Mouse (Mus musculus) myocyte (in vitro differentiated cells): ENCODE data around the gene Enpp7. TPM values are rescaled to one million over a fixed set of nuclear protein-coding genes. Genes with fewer than 3 reads are reported as not detected.

ENCODE experiments used
- H3K27me3 ChIP-seq: one replicate; pipeline ENCODE4 v1.6.1; 2011; ENCODE audit not compliant: control insufficient read depth, insufficient read depth, insufficient read length
- H3K36me3 ChIP-seq: one replicate; pipeline ENCODE4 v1.6.1; 2011; ENCODE audit not compliant: control insufficient read depth, insufficient read depth
- H3K4me2 ChIP-seq: one replicate; pipeline ENCODE4 v1.6.1; 2011; ENCODE audit warnings: low read depth, control low read depth
- H3K4me3 ChIP-seq: one replicate; pipeline ENCODE4 v1.5.1; 2011; ENCODE audit warnings: mild to moderate bottlenecking, control low read depth, moderate library complexity
- H3K79me2 ChIP-seq: one replicate; pipeline ENCODE4 v1.6.1; 2011; ENCODE audit not compliant: control insufficient read depth, insufficient read depth
- H3ac ChIP-seq: one replicate; pipeline ENCODE4 v1.6.1; 2011; ENCODE audit not compliant: control insufficient read depth, insufficient read length
- CEBPB ChIP-seq: IDR thresholded peaks from 2 replicates; pipeline ENCODE4 v1.6.1; 2011; ENCODE audit warnings: mild to moderate bottlenecking, moderate library complexity; ENCODE audit not compliant: poor library complexity, insufficient read depth, severe bottlenecking
- E2F4 ChIP-seq: IDR thresholded peaks from one replicate; pipeline ENCODE4 v1.6.1; 2011; ENCODE audit warnings: mild to moderate bottlenecking, control low read depth, moderate library complexity; ENCODE audit not compliant: insufficient read depth
- MAX ChIP-seq: IDR thresholded peaks from one replicate; pipeline ENCODE4 v1.6.1; 2011; ENCODE audit warnings: low read depth, mild to moderate bottlenecking, control low read depth
- MYOD1 ChIP-seq, 3 experiments: IDR thresholded peaks; one replicate each; pipeline ENCODE4 v1.6.1; 2011; ENCODE audit warnings: control low read depth in 2 of 3, low read depth in 2 of 3, mild to moderate bottlenecking in 2 of 3, moderate library complexity in 1 of 3; ENCODE audit not compliant: insufficient read length in 2 of 3, control insufficient read depth in 1 of 3
- MYOG ChIP-seq, 3 experiments: IDR thresholded peaks; one replicate each; pipeline ENCODE4 v1.6.1; 2011; ENCODE audit warnings: control low read depth in 2 of 3, low read depth in 2 of 3, mild to moderate bottlenecking in 2 of 3; ENCODE audit not compliant: insufficient read length in 2 of 3, control insufficient read depth in 1 of 3, insufficient read depth in 1 of 3
- POLR2A ChIP-seq: IDR thresholded peaks from one replicate; pipeline ENCODE4 v1.6.1; 2011; ENCODE audit warnings: low read depth, mild to moderate bottlenecking, control low read depth, moderate library complexity; ENCODE audit not compliant: insufficient read length
- POLR2AphosphoS2 ChIP-seq: IDR thresholded peaks from one replicate; pipeline ENCODE4 v1.6.1; 2011; ENCODE audit warnings: low read depth, control low read depth; ENCODE audit not compliant: insufficient read length
- REST ChIP-seq: IDR thresholded peaks from one replicate; pipeline ENCODE4 v1.6.1; 2011; ENCODE audit warnings: mild to moderate bottlenecking, control low read depth, moderate library complexity; ENCODE audit not compliant: insufficient read depth, insufficient read length
- SRF ChIP-seq: IDR thresholded peaks from one replicate; pipeline ENCODE4 v1.6.1; 2011; ENCODE audit warnings: low read depth; ENCODE audit not compliant: control insufficient read depth, insufficient read length
- TCF12 ChIP-seq: IDR thresholded peaks from one replicate; pipeline ENCODE4 v1.6.1; 2011; ENCODE audit warnings: mild to moderate bottlenecking, control low read depth; ENCODE audit not compliant: poor library complexity, insufficient read depth, severe bottlenecking
- TCF3 ChIP-seq: IDR thresholded peaks from one replicate; pipeline ENCODE4 v1.6.1; 2011; ENCODE audit warnings: low read depth, control low read depth; ENCODE audit not compliant: insufficient read length
- USF1 ChIP-seq: IDR thresholded peaks from one replicate; pipeline ENCODE4 v1.6.1; 2011; ENCODE audit warnings: low read depth, mild to moderate bottlenecking, control low read depth, moderate library complexity
- polyA plus RNA-seq: library from polyadenylated mRNA; unstranded; fragments of >200 nt; fragmentation: generic; extraction: Trizol; gene quantifications from one replicate; pipeline ENCODE4 v1.2.1, GENCODE M21; 2012; ENCODE audit warnings: missing spikeins

Gene Enpp7
- polyA plus RNA-seq, 1 experiment, result not detected

GRCm38 (mm10) chr11:119040600-119041324, 52.8 kb downstream of the Enpp7 start, which contains the start of gene Cbx8:
Cbx8 (minus strand) TSS chr11:119040969.
- Histone ChIP-seq H3ac (peak within 1 kb of the TSS; percentile 53), H3K79me2 (peaks cover 13% of the 10 kb centered on the region), H3K4me2 (peak within 1 kb of the TSS; percentile 97), H3K27me3 (peaks cover 14% of the 10 kb centered on the region), H3K4me3 (peak within 1 kb of the TSS; percentile 45), H3K36me3 (no peaks in the 10 kb centered on the region)
- TF ChIP-seq CEBPB, result no peak
- no peak for TF ChIP-seq MAX
- no peak for TF ChIP-seq SRF
- TF ChIP-seq USF1, result peak; percentile 35
- no peak for TF ChIP-seq MYOD1 (IDR thresholded peaks at IDR 0.05; ENCODE audit: control insufficient read depth in 1 of 3, insufficient read length in 2 of 3, low read depth in 2 of 3)
- peak; percentile 93 for TF ChIP-seq POLR2A
- TF ChIP-seq E2F4, result no peak
- peak; percentile 84 for TF ChIP-seq POLR2AphosphoS2
- TF ChIP-seq TCF12, result no peak
- no peak for TF ChIP-seq MYOG (IDR thresholded peaks at IDR 0.05; ENCODE audit: control insufficient read depth in 1 of 3, insufficient read depth in 1 of 3, insufficient read length in 2 of 3, low read depth in 2 of 3)
- TF ChIP-seq TCF3, result no peak
- no peak for TF ChIP-seq REST

GRCm38 (mm10) chr11:119041325-119041716, 53.3 kb downstream of the Enpp7 start:
- Histone ChIP-seq H3K36me3 (no peaks in the 10 kb centered on the region), H3K79me2 (peaks cover 13% of the 10 kb centered on the region), H3K27me3 (peaks cover 14% of the 10 kb centered on the region), H3K4me3 (peak overlapping the region; percentile 45), H3K4me2 (peak overlapping the region; percentile 97), H3ac (peak overlapping the region; percentile 53)
- TF ChIP-seq TCF3 (no peak), MYOD1 (IDR thresholded peaks at IDR 0.05; ENCODE audit: control insufficient read depth in 1 of 3, insufficient read length in 2 of 3, low read depth in 2 of 3) (peak in 2 of 3 experiments; percentile 7 to 72), REST (no peak), MYOG (IDR thresholded peaks at IDR 0.05; ENCODE audit: control insufficient read depth in 1 of 3, insufficient read depth in 1 of 3, insufficient read length in 2 of 3, low read depth in 2 of 3) (peak in 1 of 3 experiments; percentile 33), CEBPB (no peak), SRF (no peak), USF1 (no peak), E2F4 (no peak)

- H3ac ChIP-seq, result peak overlapping the region; percentile 53
- H3K4me3 ChIP-seq, result peak overlapping the region; percentile 45
- peak overlapping the region; percentile 97 for H3K4me2 ChIP-seq
- no peaks in the 10 kb centered on the region for H3K36me3 ChIP-seq
- peaks cover 13% of the 10 kb centered on the region for H3K79me2 ChIP-seq
- no peak for TF ChIP-seq E2F4
- TF ChIP-seq TCF12, result no peak
- TF ChIP-seq POLR2A, result no peak
- TF ChIP-seq USF1, result no peak
- no peak for TF ChIP-seq SRF
- TF ChIP-seq REST, result no peak
- TF ChIP-seq CEBPB, result no peak
- no peak for TF ChIP-seq POLR2AphosphoS2
- no peak for TF ChIP-seq MAX
- TF ChIP-seq MYOD1 (IDR thresholded peaks at IDR 0.05; ENCODE audit: control insufficient read depth in 1 of 3, insufficient read length in 2 of 3, low read depth in 2 of 3), result no peak
- no peak for TF ChIP-seq TCF3
- no peak for TF ChIP-seq MYOG (IDR thresholded peaks at IDR 0.05; ENCODE audit: control insufficient read depth in 1 of 3, insufficient read depth in 1 of 3, insufficient read length in 2 of 3, low read depth in 2 of 3)
- peaks cover 20% of the 10 kb centered on the region for H3K27me3 ChIP-seq
Measured at GRCm38 (mm10) chr11:119041750-119042465, 53.9 kb downstream of the Enpp7 start.

Other genes starting within 250 kb of the Enpp7 start
- not detected for gene Rbfox3, start 76.6 kb upstream of the Enpp7 start, polyA plus RNA-seq
- gene Cbx2, start 34.8 kb downstream of the Enpp7 start, polyA plus RNA-seq, result 10.2 TPM
- gene Cbx8, start 52.8 kb downstream of the Enpp7 start, polyA plus RNA-seq, result 4.9 TPM
- gene Cbx4, start 98.0 kb downstream of the Enpp7 start, polyA plus RNA-seq, result 29.9 TPM
- gene Tbc1d16, start 240.3 kb downstream of the Enpp7 start, polyA plus RNA-seq, result 8.5 TPM
- gene Ccdc40, start 240.4 kb downstream of the Enpp7 start, polyA plus RNA-seq, result 0.07 TPM